Mouse (Mus musculus) limb, embryonic 11.5 days (tissue): Measurements from ENCODE around the gene Fbxo44. TPM values are rescaled to one million over a fixed set of nuclear protein-coding genes. Genes with fewer than 3 reads are reported as not detected.
"Not testable (repeated sequence)": the region's sequence is repeated elsewhere in the genome, so short reads cannot be mapped to it uniquely, and the experiment has no call there.

Source experiments
- ATAC-seq: fragments of 200-750 bp; cut with Nextera tagmentation; 2 replicates; pipeline ENCODE4 v1.8.0; 2017; ENCODE audit warnings: low read depth; ENCODE audit not compliant: insufficient number of reproducible peaks, low FRiP score, low TSS enrichment
- DNase-seq: peaks from one replicate; pipeline ENCODE4 v3.0.0-alpha.2; 2015; ENCODE audit warnings: low spot score
- H3K27ac ChIP-seq: fragments of 300-500 bp; sonication (generic); replicated peaks from 2 replicates; pipeline ENCODE4 v1.5.1; 2014; ENCODE audit warnings: low read depth, mild to moderate bottlenecking, low read length
- H3K27me3 ChIP-seq: fragments of 300-500 bp; sonication (generic); 2 replicates; pipeline ENCODE4 v1.6.1; 2014; ENCODE audit warnings: mild to moderate bottlenecking, low read length, mixed read lengths; ENCODE audit not compliant: control insufficient read depth, insufficient read depth
- H3K36me3 ChIP-seq: fragments of 300-500 bp; sonication (generic); 2 replicates; pipeline ENCODE4 v1.6.1; 2014; ENCODE audit warnings: mild to moderate bottlenecking, low read length, moderate library complexity, mixed read lengths; ENCODE audit not compliant: control insufficient read depth, insufficient read depth
- H3K4me1 ChIP-seq: fragments of 300-500 bp; sonication (generic); 2 replicates; pipeline ENCODE4 v1.6.1; 2014; ENCODE audit warnings: low read length, mixed read lengths; ENCODE audit not compliant: control insufficient read depth, insufficient read depth
- H3K4me2 ChIP-seq: fragments of 300-500 bp; sonication (generic); 2 replicates; pipeline ENCODE4 v1.6.1; 2014; ENCODE audit warnings: low read depth, mild to moderate bottlenecking, moderate library complexity; ENCODE audit not compliant: severe bottlenecking
- H3K4me3 ChIP-seq: fragments of 300-500 bp; sonication (generic); 2 replicates; pipeline ENCODE4 v1.5.1; 2014; ENCODE audit warnings: low read depth, low read length
- H3K9ac ChIP-seq: fragments of 300-500 bp; sonication (generic); 2 replicates; pipeline ENCODE4 v1.6.1; 2014; ENCODE audit warnings: mild to moderate bottlenecking, low read length
- H3K9me3 ChIP-seq: fragments of 300-500 bp; sonication (generic); 2 replicates; pipeline ENCODE4 v1.6.1; 2016; ENCODE audit warnings: low read length; ENCODE audit not compliant: control insufficient read depth
- WGBS: fragments of 180-500 bp; shearing (Covaris S2); extraction: QIAGEN DNeasy Blood & Tissue Kit; methylation state at CpG from one replicate; pipeline ENCODE4 v1.1.7; 2014; 5-methylcytosine and 5-hydroxymethylcytosine counted together
- polyA plus RNA-seq: library from polyadenylated mRNA; unstranded; fragments of >200 nt; fragmentation: Nextera tagmentation; extraction: Ambion mirVana; gene quantifications from 2 replicates; pipeline ENCODE4 v1.2.1, GENCODE M21; 2014

Fbxo44 gene
- 10.4 and 12.2 TPM in 2 replicates for polyA plus RNA-seq

GRCm38 (mm10) chr4:148160436-148161390 is at the start of gene Fbxo44, which contains the start of gene Fbxo2:
Gene Fbxo44, minus strand, starts transcription at chr4:148160482.
Gene Fbxo2, plus strand, starts transcription at chr4:148160621.
- peaks cover 60% of the 10 kb centered on the region for H3K27me3 ChIP-seq
- no peak within 1 kb of the TSS for H3K27ac ChIP-seq
- H3K4me2 ChIP-seq: peak within 1 kb of the TSS; percentile 96
- ATAC-seq (peak; percentile 72), DNase-seq (peak; percentile 58)
- no peaks in the 10 kb centered on the region for H3K36me3 ChIP-seq
- H3K9me3 ChIP-seq: no peaks in the 10 kb centered on the region
- peaks cover 16% of the 10 kb centered on the region for H3K4me1 ChIP-seq
- peak within 1 kb of the TSS; percentile 54 for H3K4me3 ChIP-seq
- H3K9ac ChIP-seq: peak within 1 kb of the TSS; percentile 51
- WGBS: under 1% methylated on average over 43 of the region's 43 CpGs

DNA sequence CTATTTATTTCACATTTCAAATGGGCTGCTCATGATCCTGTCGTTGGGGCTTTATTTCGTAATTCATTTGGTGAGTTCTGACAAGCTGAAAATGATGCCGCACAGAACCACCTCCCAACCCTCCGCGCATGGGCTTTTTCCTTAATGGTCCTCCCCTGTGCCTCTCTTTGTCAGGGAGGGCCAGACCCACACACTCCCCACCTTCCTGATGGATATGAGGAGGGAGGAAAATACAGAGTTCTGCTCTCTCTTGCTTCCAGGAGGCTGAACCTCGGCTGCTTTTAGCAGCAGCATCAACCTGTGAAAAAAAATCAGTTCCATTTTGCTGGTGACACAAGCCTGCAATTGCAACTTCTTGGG is 44.6 kb upstream of the Fbxo44 start:
- H3K4me3 ChIP-seq: no peak overlapping the region
- H3K9ac ChIP-seq: no peak overlapping the region
- no peak overlapping the region for H3K4me2 ChIP-seq
- H3K27me3 ChIP-seq: no peaks in the 10 kb centered on the region
- no peaks in the 10 kb centered on the region for H3K4me1 ChIP-seq
- H3K36me3 ChIP-seq: no peaks in the 10 kb centered on the region
- H3K27ac ChIP-seq: no peak overlapping the region
- DNase-seq (no peak), ATAC-seq (no peak)
- no peaks in the 10 kb centered on the region for H3K9me3 ChIP-seq
- WGBS: 62% methylated on average over 6 of the region's 6 CpGs

DNA sequence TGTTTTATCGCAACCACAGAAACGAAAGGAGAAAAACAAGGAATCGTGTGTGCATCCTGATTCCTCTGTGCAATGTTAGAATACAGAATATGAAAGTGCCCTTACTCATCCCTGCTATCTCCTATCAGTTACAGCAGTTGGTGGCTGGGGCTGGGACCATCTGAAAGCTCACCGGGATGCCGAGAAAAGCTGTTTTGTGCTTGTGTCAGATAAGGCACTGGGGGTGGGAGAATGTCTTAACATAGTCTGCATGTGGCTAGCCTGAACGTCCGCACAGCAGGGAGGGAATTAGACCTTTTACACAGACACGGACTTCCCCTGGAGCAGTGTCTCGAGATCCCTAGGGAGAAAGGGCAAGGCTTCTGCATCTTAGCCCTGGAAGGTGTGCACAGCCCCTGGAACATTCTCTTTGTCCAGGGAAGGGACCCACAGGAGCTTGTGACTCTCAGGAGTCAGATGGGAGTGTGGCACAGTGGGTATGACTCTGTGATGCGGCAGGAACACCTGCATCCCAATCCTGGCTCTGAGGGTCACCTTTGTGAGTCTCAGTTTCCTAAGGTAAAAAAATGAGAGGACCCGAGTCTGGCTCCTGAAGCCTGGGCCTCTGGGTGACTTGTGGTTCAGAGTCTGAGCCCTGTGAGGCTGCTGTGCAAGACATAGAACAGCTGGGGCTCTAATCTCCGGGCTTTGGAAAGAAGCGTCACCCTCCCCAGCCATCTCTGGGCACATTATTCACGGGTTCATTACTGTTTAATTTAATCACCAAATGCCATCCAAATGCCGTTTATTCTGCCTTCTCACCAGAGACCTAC is 44.0 kb upstream of the Fbxo44 start:
- Histone ChIP-seq H3K4me3 (no peak overlapping the region), H3K4me2 (no peak overlapping the region), H3K27me3 (no peaks in the 10 kb centered on the region), H3K36me3 (no peaks in the 10 kb centered on the region), H3K27ac (no peak overlapping the region), H3K4me1 (no peaks in the 10 kb centered on the region), H3K9ac (no peak overlapping the region), H3K9me3 (no peaks in the 10 kb centered on the region)
- ATAC-seq (no peak), DNase-seq (no peak)
- WGBS: 69% methylated on average over 15 of the region's 15 CpGs

- H3K4me1 ChIP-seq: no peaks in the 10 kb centered on the region
- no peak overlapping the region for H3K27ac ChIP-seq
- H3K9me3 ChIP-seq: no peaks in the 10 kb centered on the region
- no peaks in the 10 kb centered on the region for H3K36me3 ChIP-seq
- H3K4me3 ChIP-seq: no peak overlapping the region
- no peaks in the 10 kb centered on the region for H3K27me3 ChIP-seq
- WGBS: 92% methylated on average over 2 of the region's 2 CpGs
- H3K4me2 ChIP-seq: no peak overlapping the region
- H3K9ac ChIP-seq: no peak overlapping the region
- ATAC-seq: no peak
- DNase-seq: no peak
Observed at GRCm38 (mm10) chr4:148203557-148203956, 43.3 kb upstream of the Fbxo44 start.

GRCm38 (mm10) chr4:148198721-148199120 is 38.4 kb upstream of the Fbxo44 start:
- no peak for DNase-seq

DNA sequence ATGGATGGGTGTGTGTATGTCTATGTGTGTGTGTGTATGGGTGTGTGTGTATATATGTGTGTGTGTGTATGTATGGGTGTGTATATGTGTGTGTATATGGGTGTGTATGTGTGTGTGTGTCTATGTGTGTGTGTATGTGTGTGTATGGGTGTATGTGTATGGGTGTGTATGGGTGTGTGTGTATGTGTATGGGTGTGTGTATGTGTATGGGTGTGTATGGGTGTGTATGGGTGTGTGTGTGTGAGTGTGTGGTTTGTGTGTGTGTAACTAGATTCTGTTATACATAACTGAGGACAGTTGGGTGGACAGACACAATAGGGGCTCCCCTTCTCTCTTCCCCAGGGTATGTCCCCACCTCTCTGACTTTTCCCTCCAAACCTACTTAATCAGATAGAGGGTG is 34.1 kb upstream of the Fbxo44 start:
- no peak for DNase-seq
- 0 out of 2 replicates have a peak, but pooled peaks have one; percentile 28 for ATAC-seq
- no peak overlapping the region for H3K4me2 ChIP-seq
- H3K36me3 ChIP-seq: no peaks in the 10 kb centered on the region
- H3K27me3 ChIP-seq: no peaks in the 10 kb centered on the region
- no peak overlapping the region for H3K9ac ChIP-seq
- no peaks in the 10 kb centered on the region for H3K9me3 ChIP-seq
- no peak overlapping the region for H3K27ac ChIP-seq
- H3K4me1 ChIP-seq: no peaks in the 10 kb centered on the region
- H3K4me3 ChIP-seq: no peak overlapping the region

More at GRCm38 (mm10) chr4:148198721-148199120, 38.4 kb upstream of the Fbxo44 start:
- Histone ChIP-seq H3K9me3 (no peaks in the 10 kb centered on the region), H3K27me3 (no peaks in the 10 kb centered on the region), H3K4me3 (no peak overlapping the region), H3K4me2 (no peak overlapping the region), H3K27ac (no peak overlapping the region), H3K9ac (no peak overlapping the region), H3K4me1 (no peaks in the 10 kb centered on the region), H3K36me3 (no peaks in the 10 kb centered on the region)
- ATAC-seq: no peak
- WGBS: 42% methylated on average over 10 of the region's 10 CpGs

- no peak overlapping the region for H3K27ac ChIP-seq
- H3K4me3 ChIP-seq: no peak overlapping the region
- no peak overlapping the region for H3K9ac ChIP-seq
- no peaks in the 10 kb centered on the region for H3K27me3 ChIP-seq
- H3K4me2 ChIP-seq: no peak overlapping the region
- ATAC-seq (no peak), DNase-seq (no peak)
- H3K9me3 ChIP-seq: no peaks in the 10 kb centered on the region
- H3K36me3 ChIP-seq: no peaks in the 10 kb centered on the region
- H3K4me1 ChIP-seq: no peaks in the 10 kb centered on the region
- WGBS: 31% methylated on average over 11 of the region's 11 CpGs
Observed at GRCm38 (mm10) chr4:148192707-148193245, 32.5 kb upstream of the Fbxo44 start.

- not testable (repeated sequence) for H3K27me3 ChIP-seq
Observed at GRCm38 (mm10) chr4:148188767-148189166, 28.5 kb upstream of the Fbxo44 start.

More at GRCm38 (mm10) chr4:148188767-148189166, 28.5 kb upstream of the Fbxo44 start:
- not testable (repeated sequence) for H3K4me3 ChIP-seq, H3K4me2 ChIP-seq, H3K36me3 ChIP-seq, H3K9me3 ChIP-seq, H3K27ac ChIP-seq, H3K4me1 ChIP-seq, ATAC-seq, DNase-seq, H3K9ac ChIP-seq
- 97% methylated on average over 1 of the region's 1 CpGs for WGBS
